Mouse (Mus musculus): ENCODE data around the gene Ogn.

Gene Ogn

DNA sequence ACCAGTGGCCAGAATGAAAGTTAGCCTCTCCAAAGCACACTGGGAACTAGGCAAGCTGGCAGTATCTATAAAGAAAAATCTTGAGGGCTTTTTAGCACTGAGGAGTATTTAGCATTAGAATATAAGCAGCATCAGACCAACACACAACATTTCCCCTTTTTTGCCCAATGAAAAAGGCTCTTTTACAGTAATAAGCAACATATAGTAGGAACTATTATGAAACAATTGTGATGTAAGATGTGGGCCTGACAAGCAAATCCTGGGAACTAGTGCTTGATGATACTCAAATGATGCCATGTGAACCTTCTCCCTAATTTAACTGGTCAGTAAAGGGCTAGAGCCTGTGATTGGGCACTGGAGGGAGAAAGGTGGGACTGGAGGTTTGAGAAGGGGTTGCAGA is 20.3 kb downstream of the Ogn start:
- no peak for TF ChIP-seq GATA4 (IDR thresholded peaks at IDR 0.05; ENCODE audit: insufficient replicate concordance, low read length)

GRCm38 (mm10) chr13:49629076-49629475 is 21.2 kb downstream of the Ogn start:
- no peak for TF ChIP-seq GATA4 (IDR thresholded peaks at IDR 0.05; ENCODE audit: insufficient replicate concordance, low read length)

- TF ChIP-seq GATA4 (IDR thresholded peaks at IDR 0.05; ENCODE audit: insufficient replicate concordance, low read length), result no peak
Observed at GRCm38 (mm10) chr13:49639965-49640364, 32.1 kb downstream of the Ogn start.

- TF ChIP-seq GATA4 (IDR thresholded peaks at IDR 0.05; ENCODE audit: insufficient replicate concordance, low read length), result no peak
Observed at GRCm38 (mm10) chr13:49642650-49643049, 34.8 kb downstream of the Ogn start.

DNA sequence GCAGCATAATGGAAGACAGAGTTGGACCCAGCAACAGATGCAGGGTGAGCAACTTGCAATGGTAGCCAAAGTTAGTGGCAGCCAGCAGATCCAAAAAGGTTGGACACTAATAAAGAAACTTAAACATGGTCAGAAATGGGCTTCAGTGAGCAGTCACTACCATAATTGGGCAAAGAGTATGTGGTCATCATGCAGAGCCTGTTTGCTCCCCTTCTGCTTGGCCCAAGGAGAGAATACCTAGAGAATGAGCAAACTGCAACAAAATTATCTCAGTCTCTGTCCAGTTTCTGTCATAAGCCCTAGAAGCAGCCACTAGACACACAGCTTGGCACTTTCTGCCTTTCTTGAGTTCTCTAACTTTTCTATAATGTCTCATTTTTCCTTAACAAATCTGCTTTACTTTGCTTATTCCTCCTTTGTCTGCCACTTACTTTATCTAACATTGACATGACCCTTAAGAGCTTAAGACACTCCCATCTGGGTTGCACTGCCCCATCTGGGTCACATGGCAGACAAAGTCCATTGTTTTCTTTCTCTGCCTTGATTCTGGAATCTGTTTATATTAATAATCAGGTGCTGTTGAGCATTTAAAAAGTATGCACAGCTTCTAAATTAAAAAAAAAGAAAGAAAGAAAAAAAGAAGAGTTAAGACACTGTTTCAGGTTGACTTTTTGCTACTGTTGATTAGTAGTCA is 36.0 kb downstream of the Ogn start:
- TF ChIP-seq GATA4 (IDR thresholded peaks at IDR 0.05; ENCODE audit: insufficient replicate concordance, low read length), result no peak

DNA sequence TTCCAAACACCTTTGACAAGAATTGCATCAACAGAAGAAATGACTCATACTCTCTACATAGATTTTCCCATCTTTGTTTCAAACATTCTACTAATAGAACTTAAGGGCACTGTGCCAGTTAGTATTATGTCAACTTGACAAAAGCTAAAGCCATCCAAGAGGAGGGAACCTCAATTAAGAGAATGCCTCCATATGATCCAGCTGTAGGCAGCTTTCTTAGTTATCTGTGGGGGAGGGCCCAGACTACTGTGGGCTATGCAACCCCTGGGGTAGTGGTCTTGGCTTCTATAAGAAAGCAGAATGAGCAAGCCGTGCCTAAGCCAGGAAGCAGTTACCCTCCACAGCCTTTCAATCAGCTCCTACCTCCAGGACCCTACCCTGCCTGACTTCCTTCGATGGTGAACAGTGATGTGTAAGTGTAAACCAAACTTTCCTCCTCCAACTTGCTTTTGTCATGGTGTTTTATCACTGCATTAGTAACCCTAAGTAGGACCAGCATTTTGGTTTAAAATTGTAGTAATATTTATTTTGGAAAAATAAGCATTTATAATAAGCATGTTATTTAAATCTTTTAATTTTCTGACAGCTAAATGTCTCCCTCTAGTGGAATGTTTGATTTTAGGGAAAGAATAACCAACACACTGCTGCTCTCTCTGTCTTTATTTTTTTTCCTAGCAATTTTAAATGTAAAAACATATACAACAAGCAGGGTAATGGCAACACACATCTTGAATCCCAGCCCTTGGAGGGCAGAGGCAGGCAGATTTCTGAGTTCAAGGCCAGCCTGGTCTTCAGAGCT is 37.1 kb downstream of the Ogn start:
- no peak for TF ChIP-seq GATA4 (IDR thresholded peaks at IDR 0.05; ENCODE audit: insufficient replicate concordance, low read length)

DNA sequence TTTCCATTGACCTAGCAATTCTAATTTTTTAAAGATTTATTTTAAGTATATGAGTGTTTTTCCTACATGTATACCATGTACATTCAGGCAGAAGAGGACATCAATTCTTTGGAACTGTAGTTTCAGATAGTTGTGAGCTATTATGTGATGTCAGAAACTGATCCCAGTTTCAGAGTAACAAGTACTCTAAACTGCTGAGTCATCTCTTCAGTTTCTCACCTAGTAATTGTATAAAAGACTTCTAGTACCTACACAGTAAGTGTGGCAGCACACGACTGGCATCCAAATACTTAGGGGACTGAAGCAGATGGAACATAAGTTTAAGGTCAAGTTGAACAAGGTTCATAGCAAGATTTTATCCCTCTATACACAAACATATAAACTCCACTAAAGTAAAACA is 38.2 kb downstream of the Ogn start:
- TF ChIP-seq GATA4 (IDR thresholded peaks at IDR 0.05; ENCODE audit: insufficient replicate concordance, low read length), result no peak

DNA sequence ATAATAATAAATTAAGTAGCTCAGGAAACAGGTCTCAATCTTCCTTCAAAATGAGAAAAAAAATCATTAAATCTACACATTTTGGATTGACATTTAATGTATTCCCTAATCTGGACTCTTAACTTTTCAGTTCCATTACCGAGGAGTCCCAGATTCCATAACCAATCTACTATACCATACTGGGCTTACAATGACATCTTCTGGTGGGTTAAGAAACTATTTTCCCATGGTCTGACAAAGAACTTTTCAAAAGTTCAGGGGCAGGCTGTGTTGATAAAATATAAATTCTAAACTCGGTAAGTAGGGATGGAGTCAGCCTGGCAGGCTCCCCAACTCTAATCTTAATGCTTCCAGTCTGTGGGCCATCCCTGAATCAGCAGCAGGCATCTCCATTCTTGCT is 43.3 kb downstream of the Ogn start:
- no peak for TF ChIP-seq GATA4 (IDR thresholded peaks at IDR 0.05; ENCODE audit: insufficient replicate concordance, low read length)

- no peak for TF ChIP-seq GATA4 (IDR thresholded peaks at IDR 0.05; ENCODE audit: insufficient replicate concordance, low read length)
Observed at GRCm38 (mm10) chr13:49651781-49652351, 44.0 kb downstream of the Ogn start.

DNA sequence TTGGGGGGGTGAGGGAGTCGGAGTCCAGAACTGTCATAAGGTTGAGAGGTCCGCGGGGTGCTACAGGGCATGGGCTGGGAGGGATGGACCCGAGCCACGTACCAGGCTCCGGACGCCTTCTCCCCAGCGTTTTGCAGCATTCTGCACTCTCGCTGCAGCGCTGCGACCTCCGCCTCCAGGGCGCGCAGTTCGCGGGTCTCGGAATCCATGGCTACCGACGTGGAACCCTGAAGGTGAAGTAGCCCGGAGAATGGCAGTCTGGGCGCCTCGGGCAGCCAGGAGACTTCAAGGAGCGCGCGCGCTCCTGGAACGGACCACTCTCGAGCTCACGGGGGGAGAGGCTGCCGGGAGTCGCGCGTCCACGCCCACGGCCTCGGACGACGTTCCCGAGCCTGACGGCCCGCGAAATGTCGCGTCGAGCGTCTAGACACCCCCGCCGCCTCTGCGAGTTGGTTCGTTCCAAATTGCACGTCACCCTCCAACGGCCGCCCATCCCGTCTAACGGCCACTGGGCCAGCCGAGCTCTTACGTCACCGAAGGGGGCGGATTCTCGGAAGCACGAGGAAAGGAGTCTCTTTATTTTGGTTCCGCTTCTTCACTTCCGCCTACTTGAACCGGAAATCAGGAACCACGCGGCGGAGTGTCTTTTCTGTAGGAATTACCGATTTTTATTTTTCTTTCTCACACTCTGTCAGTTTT is 44.8 kb downstream of the Ogn start, which contains the start of the genes Cenpp and Nol8:
Gene Cenpp (minus strand): TSS at position 305 of the 699 bp plus-strand sequence.
Gene Nol8 (plus strand): TSS at position 598 of the 699 bp plus-strand sequence.
- TF ChIP-seq GATA4 (IDR thresholded peaks at IDR 0.05; ENCODE audit: insufficient replicate concordance, low read length), result peak; percentile 32; the same call in 1 of the 2 replicates

DNA sequence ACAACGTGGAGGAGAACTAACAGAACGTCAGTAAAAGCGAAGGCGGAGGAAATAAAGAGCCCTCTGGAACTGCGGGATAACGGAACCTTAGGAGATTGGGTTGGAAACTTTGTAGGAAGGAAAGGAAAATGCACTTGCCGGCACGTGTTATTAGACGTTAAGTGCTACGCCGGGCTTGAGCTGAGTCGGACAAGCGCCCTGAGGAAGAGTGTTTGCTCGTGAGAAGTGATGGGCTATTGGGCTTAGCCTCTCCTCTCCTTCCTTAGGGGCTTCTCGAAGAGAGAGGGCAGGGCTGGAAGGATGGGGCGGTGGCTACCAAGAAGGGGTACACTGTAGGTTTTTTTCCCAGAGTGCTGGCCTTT is 45.3 kb downstream of the Ogn start:
- TF ChIP-seq GATA4 (IDR thresholded peaks at IDR 0.05; ENCODE audit: insufficient replicate concordance, low read length), result no peak

All from liver, adult (tissue).